In genomic region chr17:47873341-47873791, GRCm38 (mm10) we compare ENCODE assay signal across 7 mouse cellular contexts. TPM values are rescaled to one million over a fixed set of nuclear protein-coding genes. Genes with fewer than 3 reads are reported as not detected.
A peak's percentile ranks its signal among the peaks of the same experiment; 100 is the strongest.
DNase-seq lines count a peak whose midpoint lies in the region; ATAC-seq lines count a peak whose summit lies in the region.

No protein-coding gene starts in this region.

- no peaks in the 10 kb centered on the region for H3K9me3 ChIP-seq in embryonic facial prominence, embryonic 11.5 days (replicated peaks; ENCODE audit: control insufficient read depth, low read length)
- H3K9me3 ChIP-seq in limb, embryonic 10.5 days (replicated peaks), result no peaks in the 10 kb centered on the region
- no peaks in the 10 kb centered on the region for H3K9me3 ChIP-seq in midbrain, embryonic 12.5 days

- peak; percentile 64 for DNase-seq in adrenal gland, adult 8-10 months
- peak; percentile 85 for DNase-seq in embryonic facial prominence, embryonic 11.5 days (ENCODE audit: low spot score)
- peak; percentile 86 to 93 for DNase-seq in heart, adult 18-20 months
- peak; percentile 87 for DNase-seq in kidney, adult 18-20 months
- peak; percentile 82 for DNase-seq in limb, embryonic 10.5 days (ENCODE audit: low spot score)
- peak; percentile 75 for DNase-seq in spleen, adult 12 weeks (ENCODE audit: low spot score)

- peaks cover 6% of the 10 kb centered on the region for H3K4me1 ChIP-seq in embryonic facial prominence, embryonic 11.5 days (ENCODE audit: control insufficient read depth, insufficient read depth, low read length)
- peaks cover 56% of the 10 kb centered on the region for H3K4me1 ChIP-seq in limb, embryonic 10.5 days
- H3K4me1 ChIP-seq in midbrain, embryonic 12.5 days, result peaks cover 72% of the 10 kb centered on the region

- H3K4me2 ChIP-seq in embryonic facial prominence, embryonic 11.5 days (ENCODE audit: low read depth, low read length), result no peak overlapping the region
- peak overlapping the region; percentile 24; the same call in 1 of the 2 replicates for H3K4me2 ChIP-seq in midbrain, embryonic 12.5 days (replicated peaks)

- no peak overlapping the region for H3K27ac ChIP-seq in embryonic facial prominence, embryonic 11.5 days (replicated peaks; ENCODE audit: low read depth, low read length)
- no peak overlapping the region for H3K27ac ChIP-seq in limb, embryonic 10.5 days
- H3K27ac ChIP-seq in midbrain, embryonic 12.5 days (replicated peaks), result peak overlapping the region; percentile 87

- H3K36me3 ChIP-seq in embryonic facial prominence, embryonic 11.5 days (replicated peaks; ENCODE audit: control insufficient read depth, insufficient read depth, low read depth, low read length), result peaks cover 7% of the 10 kb centered on the region
- H3K36me3 ChIP-seq in limb, embryonic 10.5 days, result peaks cover 100% of the 10 kb centered on the region
- peaks cover 55% of the 10 kb centered on the region for H3K36me3 ChIP-seq in midbrain, embryonic 12.5 days

- no peak overlapping the region for H3K9ac ChIP-seq in embryonic facial prominence, embryonic 11.5 days (replicated peaks; ENCODE audit: low read length)
- no peak overlapping the region for H3K9ac ChIP-seq in midbrain, embryonic 12.5 days (replicated peaks)

- peak; percentile 31; the same call in 1 of the 2 replicates for ATAC-seq in embryonic facial prominence, embryonic 11.5 days (replicated peaks; ENCODE audit: insufficient number of reproducible peaks, low FRiP score, low TSS enrichment, low read depth)
- peak; percentile 21; the same call in 1 of the 2 replicates for ATAC-seq in midbrain, embryonic 12.5 days (ENCODE audit: low FRiP score, low read depth)

- WGBS in embryonic facial prominence, embryonic 11.5 days, result 9% methylated on average over 9 of the region's 9 CpGs
- 19% methylated on average over 9 of the region's 9 CpGs for WGBS in limb, embryonic 10.5 days
- WGBS in midbrain, embryonic 12.5 days, result 14% methylated on average over 9 of the region's 9 CpGs

- no peaks in the 10 kb centered on the region for H3K27me3 ChIP-seq in embryonic facial prominence, embryonic 11.5 days (ENCODE audit: control insufficient read depth, insufficient read depth, low read length)
- peaks cover 29% of the 10 kb centered on the region for H3K27me3 ChIP-seq in limb, embryonic 10.5 days (ENCODE audit: low read depth, poor library complexity, severe bottlenecking)
- no peaks in the 10 kb centered on the region for H3K27me3 ChIP-seq in midbrain, embryonic 12.5 days

- H3K4me3 ChIP-seq in embryonic facial prominence, embryonic 11.5 days (ENCODE audit: low read depth, low read length), result no peak overlapping the region
- H3K4me3 ChIP-seq in limb, embryonic 10.5 days, result peak overlapping the region; percentile 13
- H3K4me3 ChIP-seq in midbrain, embryonic 12.5 days, result no peak overlapping the region

RNA-seq across cellular contexts. Expression of gene Mdfi, which starts 38.9 kb away (rescaled TPM):
- 1 to 10 TPM; 1.2 to 3.3 (median 1.6) TPM for total RNA-seq in adrenal gland, adult 8-10 months (2022)
- 75.2 and 95.7 TPM in 2 replicates for polyA plus RNA-seq in embryonic facial prominence, embryonic 11.5 days (2014; fragmentation: Nextera tagmentation; extraction: Ambion mirVana)
- 1 to 10 TPM in 1 of 2 experiments, under 1 TPM in 1; 0.40 to 1.3 TPM for total RNA-seq in heart, adult 18-20 months (2021)
- 18.9 and 21.6 TPM in 2 replicates for polyA plus RNA-seq in limb, embryonic 10.5 days (2016; fragmentation: Nextera tagmentation; extraction: Ambion mirVana)
- polyA plus RNA-seq in midbrain, embryonic 12.5 days (2016; fragmentation: Nextera tagmentation; extraction: Ambion mirVana), result 7.6 and 11.7 TPM in 2 replicates

RNA-seq across cellular contexts. Expression of gene Foxp4, which starts 51.1 kb away (rescaled TPM):
- total RNA-seq in adrenal gland, adult 8-10 months (2022), result 10 to 100 TPM; 21.5 to 39.2 (median 31.0) TPM
- 29.0 and 32.4 TPM in 2 replicates for polyA plus RNA-seq in embryonic facial prominence, embryonic 11.5 days (2014; fragmentation: Nextera tagmentation; extraction: Ambion mirVana)
- total RNA-seq in heart, adult 18-20 months (2021), result 10 to 100 TPM in 1 of 2 experiments, 1 to 10 TPM in 1; 8.5 to 12.2 TPM
- 23.2 and 27.2 TPM in 2 replicates for polyA plus RNA-seq in limb, embryonic 10.5 days (2016; fragmentation: Nextera tagmentation; extraction: Ambion mirVana)
- 34.5 and 35.3 TPM in 2 replicates for polyA plus RNA-seq in midbrain, embryonic 12.5 days (2016; fragmentation: Nextera tagmentation; extraction: Ambion mirVana)
